Mouse (Mus musculus) spleen, adult 2 months (tissue): ENCODE measurements around the gene Prr36. TPM values are rescaled to one million over a fixed set of nuclear protein-coding genes. Genes with fewer than 3 reads are reported as not detected.
"Not testable (repeated sequence)": the region's sequence is repeated elsewhere in the genome, so short reads cannot be mapped to it uniquely, and the experiment has no call there.

Source experiments
- DNase-seq, 2 experiments: peaks; one replicate each; pipeline versions ENCODE4 v3.0.0 to v3.0.0-alpha.2; 2012 to 2021; ENCODE audit warnings: low spot score in 2 of 2, low read depth in 1 of 2
- H3K27ac ChIP-seq: fragments of 200-500 bp; 2 replicates; pipeline ENCODE4 v1.5.1; 2012; ENCODE audit warnings: low read length, inconsistent platforms; ENCODE audit not compliant: insufficient read depth
- H3K27me3 ChIP-seq: fragments of 200-500 bp; 2 replicates; pipeline ENCODE4 v1.6.1; 2012; ENCODE audit warnings: mild to moderate bottlenecking, moderate library complexity, low read length, inconsistent platforms; ENCODE audit not compliant: control insufficient read depth, insufficient read depth
- H3K36me3 ChIP-seq: fragments of 200-500 bp; 2 replicates; pipeline ENCODE4 v1.6.1; 2012; ENCODE audit warnings: mild to moderate bottlenecking, low read length, inconsistent platforms; ENCODE audit not compliant: control insufficient read depth, insufficient read depth
- H3K4me1 ChIP-seq: fragments of 200-500 bp; 2 replicates; pipeline ENCODE4 v1.6.1; 2011; ENCODE audit warnings: inconsistent platforms; ENCODE audit not compliant: control insufficient read depth, insufficient read depth, insufficient read length
- H3K4me3 ChIP-seq: fragments of 200-500 bp; 2 replicates; pipeline ENCODE4 v1.5.1; 2011; ENCODE audit warnings: mild to moderate bottlenecking, inconsistent platforms; ENCODE audit not compliant: insufficient read depth, insufficient read length; ENCODE audit errors: extremely low read depth
- CTCF ChIP-seq: fragments of 200-500 bp; IDR thresholded peaks from 2 replicates; pipeline ENCODE4 v1.5.1; 2011; ENCODE audit warnings: mild to moderate bottlenecking, inconsistent platforms; ENCODE audit not compliant: insufficient read depth, insufficient read length, insufficient replicate concordance; ENCODE audit errors: extremely low read depth
- POLR2A ChIP-seq: fragments of 200-500 bp; IDR thresholded peaks from 2 replicates; pipeline ENCODE4 v1.6.1; 2011; ENCODE audit warnings: low read depth, low read length, inconsistent platforms
- WGBS: fragments of 180-500 bp; shearing (Covaris S2); methylation state at CpG from one replicate; pipeline ENCODE4 v1.1.7; 2018; 5-methylcytosine and 5-hydroxymethylcytosine counted together
- polyA plus RNA-seq: library from polyadenylated mRNA; depleted of rRNA; stranded (reverse); fragments of >200 nt; gene quantifications from 2 replicates; pipeline ENCODE4 v1.2.3, GENCODE M21; 2012

Gene Prr36
- polyA plus RNA-seq, 1 experiment, result 0.16 TPM

DNA sequence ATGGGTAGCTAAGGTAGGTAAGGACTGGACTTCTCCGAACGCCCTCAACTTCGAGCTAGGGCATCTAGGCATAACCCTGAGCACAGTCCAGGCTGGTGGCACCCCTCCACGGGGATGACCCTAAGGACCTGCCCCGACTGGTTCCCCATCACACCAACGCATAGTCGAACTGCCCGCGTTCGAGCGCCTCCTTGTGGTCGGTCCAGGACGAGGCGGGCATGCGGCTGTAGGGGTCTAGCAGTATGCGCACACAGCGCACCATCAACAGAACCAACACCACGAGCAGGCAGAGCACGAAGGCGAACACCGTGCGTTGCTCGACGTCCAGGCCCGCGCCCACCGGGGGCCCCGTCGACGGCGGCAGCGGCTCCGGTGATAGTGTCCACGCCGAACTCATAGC lies 41.0 kb upstream of the Prr36 start:
- Histone ChIP-seq H3K27ac (no peak overlapping the region), H3K27me3 (no peaks in the 10 kb centered on the region), H3K4me1 (peaks cover 13% of the 10 kb centered on the region), H3K4me3 (peak overlapping the region; percentile 55; the same call in 1 of the 2 replicates), H3K36me3 (peaks cover 12% of the 10 kb centered on the region)
- WGBS, result 5% methylated on average over 35 of the region's 35 CpGs
- TF ChIP-seq CTCF, result peak; percentile 80; the same call in 1 of the 2 replicates
- no peak for TF ChIP-seq POLR2A
- DNase-seq, result peak in 1 of 2 experiments; percentile 69

DNA sequence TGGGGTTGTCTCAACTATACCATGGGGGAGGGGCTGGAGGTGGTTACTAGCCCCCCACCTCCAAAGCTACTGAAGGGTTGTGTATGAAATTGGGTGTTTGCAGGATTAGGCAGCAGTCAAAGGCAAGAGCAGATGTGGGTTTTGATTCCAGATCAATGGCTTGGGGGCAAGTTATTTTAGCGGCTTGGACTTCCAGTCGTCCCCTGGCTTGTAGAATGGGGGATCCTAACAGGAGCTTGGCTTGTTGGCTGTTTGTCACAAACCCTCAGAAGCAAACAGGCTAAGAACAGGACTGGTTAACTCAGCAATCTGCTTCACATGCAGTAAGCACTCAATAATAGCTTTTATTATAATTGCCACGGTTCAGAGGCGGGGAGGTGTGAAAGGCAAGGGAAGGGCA lies 40.1 kb upstream of the Prr36 start:
- Histone ChIP-seq H3K4me1 (peaks cover 16% of the 10 kb centered on the region), H3K27me3 (no peaks in the 10 kb centered on the region), H3K36me3 (peaks cover 10% of the 10 kb centered on the region), H3K4me3 (no peak overlapping the region), H3K27ac (no peak overlapping the region)
- DNase-seq, result no peak
- 93% methylated on average over 4 of the region's 4 CpGs for whole genome bisulfite sequencing
- TF ChIP-seq POLR2A (no peak), CTCF (no peak)

DNA sequence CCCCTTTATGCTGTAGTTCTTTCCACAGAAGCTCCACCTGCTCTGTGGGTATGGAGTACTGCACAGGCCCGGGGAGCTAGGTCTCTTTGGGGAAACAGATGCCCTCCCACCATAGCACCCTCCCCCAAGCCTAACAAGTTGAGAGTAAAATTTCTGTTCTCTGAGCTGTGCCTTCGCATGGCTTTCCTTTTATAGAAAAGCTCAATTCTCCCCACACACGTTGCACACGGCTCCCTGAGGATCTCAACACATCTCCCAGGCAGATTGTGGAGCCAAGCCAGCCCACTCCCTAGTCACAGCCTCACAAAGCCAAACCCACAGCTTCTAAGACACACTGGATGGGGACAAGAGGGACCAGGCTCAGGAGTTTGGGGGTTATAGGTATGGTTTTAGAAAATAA lies 39.7 kb upstream of the Prr36 start:
- no peak for TF ChIP-seq POLR2A
- TF ChIP-seq CTCF, result no peak
- Histone ChIP-seq H3K4me1 (peaks cover 16% of the 10 kb centered on the region), H3K4me3 (no peak overlapping the region), H3K36me3 (peaks cover 10% of the 10 kb centered on the region), H3K27me3 (no peaks in the 10 kb centered on the region), H3K27ac (no peak overlapping the region)
- no peak for DNase-seq
- 84% methylated on average over 4 of the region's 4 CpGs for WGBS

DNA sequence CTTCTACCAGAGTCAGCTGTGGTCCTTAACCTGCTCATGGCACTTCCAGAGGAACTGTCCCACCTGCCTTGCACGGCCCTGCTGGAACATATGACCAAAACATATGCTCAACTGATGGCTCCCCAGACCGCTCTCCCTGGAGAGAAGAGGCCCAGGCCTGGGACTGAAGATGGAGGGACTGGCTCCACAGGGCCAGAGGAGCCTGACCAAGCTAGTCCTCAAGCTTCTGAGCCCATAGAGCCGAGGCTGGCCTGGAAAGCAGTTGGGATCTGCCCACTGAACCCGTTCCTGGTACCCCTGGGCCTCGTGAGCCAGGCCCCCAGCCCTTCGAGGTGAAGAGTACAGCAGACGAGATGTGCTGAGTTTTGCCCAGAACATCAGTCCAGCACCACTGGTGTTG lies 38.2 kb upstream of the Prr36 start:
- peaks cover 16% of the 10 kb centered on the region for H3K4me1 ChIP-seq
- H3K27ac ChIP-seq, H3K4me3 ChIP-seq, DNase-seq, H3K27me3 ChIP-seq, H3K36me3 ChIP-seq: not testable (repeated sequence)
- WGBS, result 87% methylated on average over 7 of the region's 7 CpGs

DNA sequence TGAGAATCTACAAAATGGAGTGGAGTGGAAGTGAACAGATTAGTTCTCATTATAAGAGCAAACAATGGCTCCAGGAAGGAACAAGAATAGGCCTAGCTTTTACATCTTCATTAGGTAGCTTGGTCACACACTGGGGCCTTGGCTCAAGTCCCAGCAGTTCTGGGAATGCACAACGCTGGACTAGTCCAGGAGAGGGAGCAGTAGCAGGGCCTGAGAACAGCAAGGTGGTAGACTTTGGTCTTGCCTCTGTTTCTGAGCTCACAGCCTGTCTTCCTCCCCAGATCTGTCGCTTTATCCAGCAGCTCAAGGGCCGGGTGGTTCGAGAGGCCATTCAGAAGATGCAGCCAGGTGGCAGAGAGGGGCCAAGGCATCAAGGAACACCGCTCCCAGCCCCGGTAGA lies 36.7 kb upstream of the Prr36 start:
- WGBS, result 80% methylated on average over 6 of the region's 6 CpGs
- no peak overlapping the region for H3K27ac ChIP-seq

DNA sequence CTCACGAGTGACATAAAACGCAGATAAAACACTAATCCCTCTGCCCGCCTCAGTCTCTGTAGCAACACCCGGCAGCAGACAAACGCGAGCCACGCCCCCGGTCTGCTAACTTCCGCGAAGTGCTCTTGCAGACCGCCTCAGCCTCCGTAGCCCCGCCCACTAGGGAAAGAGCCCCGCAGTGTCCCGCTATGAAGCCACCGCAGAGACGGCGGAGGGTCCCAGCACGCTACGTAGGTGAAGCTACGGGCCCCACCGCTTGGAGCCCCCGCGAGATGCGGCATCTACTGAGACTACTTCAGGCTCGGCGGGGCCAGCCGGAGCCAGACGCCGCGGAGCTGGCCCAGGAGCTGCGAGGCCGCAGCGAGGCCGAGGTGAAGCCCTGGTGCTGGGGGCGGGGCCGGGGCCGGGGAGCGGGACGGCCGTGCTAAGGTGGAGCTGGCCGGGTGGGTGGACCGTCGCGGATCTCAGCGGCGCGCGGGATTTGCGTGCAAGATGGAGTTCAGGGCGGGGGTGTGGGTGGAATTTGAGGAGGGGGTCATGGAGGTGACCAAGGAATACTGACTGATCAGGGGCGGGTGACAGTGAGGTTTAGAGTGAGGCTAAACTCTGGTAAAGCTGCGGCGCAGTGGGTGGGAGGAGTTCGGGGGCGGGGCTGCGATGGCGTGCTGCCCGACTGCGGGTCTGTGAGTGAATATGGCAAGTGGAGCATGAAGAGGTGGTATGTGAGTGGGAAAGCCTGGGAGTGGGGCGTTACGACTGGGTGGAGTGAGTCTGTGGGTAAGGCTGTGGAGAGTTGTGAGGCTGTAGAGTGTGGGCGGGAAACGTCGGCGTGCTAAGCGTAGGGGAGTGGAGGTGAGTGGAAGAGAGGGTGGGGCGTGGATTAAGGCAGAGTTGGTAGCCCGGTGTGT lies 35.9 kb upstream of the Prr36 start, which contains the start of gene Snapc2:
Gene Snapc2 (plus strand): TSS at position 147 of the 908 bp plus-strand sequence.
- WGBS, result under 1% methylated on average over 69 of the region's 69 CpGs
- Histone ChIP-seq H3K27me3 (no peaks in the 10 kb centered on the region), H3K27ac (peak within 1 kb of the TSS; percentile 91), H3K36me3 (peaks cover 9% of the 10 kb centered on the region), H3K4me3 (peak within 1 kb of the TSS; percentile 97), H3K4me1 (peaks cover 4% of the 10 kb centered on the region; the same call in 1 of the 2 replicates)
- TF ChIP-seq POLR2A (no peak), CTCF (no peak)
- DNase-seq, result peak; percentile 88 to 94

More for the DNA sequence above, 36.7 kb upstream of the Prr36 start:
- Histone ChIP-seq H3K4me3 (no peak overlapping the region), H3K27me3 (no peaks in the 10 kb centered on the region), H3K36me3 (peaks cover 9% of the 10 kb centered on the region), H3K4me1 (peaks cover 11% of the 10 kb centered on the region)
- no peak for DNase-seq
- no peak for TF ChIP-seq CTCF
- TF ChIP-seq POLR2A, result no peak
